Mouse (Mus musculus) urinary bladder, postnatal 10 days (tissue): ENCODE measurements around the gene Gas6.

Source experiments
- DNase-seq: peaks from one replicate; pipeline ENCODE4 v3.0.0; 2022; ENCODE audit warnings: low spot score

Gas6 gene

DNA sequence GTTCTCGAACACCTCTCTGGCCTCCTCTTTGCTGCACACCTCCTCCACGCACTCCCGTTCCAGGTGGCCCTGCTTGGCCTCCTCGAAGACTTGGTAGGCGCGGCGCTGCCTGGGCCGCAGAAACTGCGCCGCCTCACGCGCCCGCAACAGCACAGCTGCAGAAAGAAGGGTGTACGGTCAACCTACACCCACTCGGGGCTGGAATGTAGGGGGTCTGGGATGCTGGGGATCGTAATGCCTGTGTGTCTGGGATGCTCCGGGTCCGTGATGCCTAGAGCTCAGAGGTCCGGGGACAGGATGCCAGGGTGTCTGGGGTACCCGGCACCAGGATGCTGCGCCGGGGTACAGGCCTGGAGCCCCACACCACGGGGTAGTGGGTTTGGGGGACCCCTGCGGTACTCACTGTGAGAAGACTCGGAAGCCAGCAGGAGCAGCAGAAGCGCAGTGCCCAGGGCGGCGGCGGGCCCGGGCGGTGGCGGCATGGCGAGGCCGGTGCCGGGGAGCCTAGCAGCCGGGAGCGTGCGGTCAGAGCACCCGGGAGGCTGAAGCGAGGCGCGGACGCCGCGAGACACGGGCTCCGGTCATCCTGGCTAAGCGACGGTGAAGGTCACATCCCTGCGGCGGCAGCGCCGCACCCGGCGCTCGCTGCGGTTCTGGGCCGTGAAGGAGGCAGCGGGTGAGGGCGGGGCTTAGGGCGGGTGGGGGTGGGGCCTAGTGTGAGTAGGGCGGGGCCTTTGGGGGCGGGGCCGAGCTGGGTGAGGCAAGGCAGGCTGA, at the start of gene Gas6:
Gene Gas6 (minus strand): TSS at position 633 of the 774 bp plus-strand sequence.
- no peak for DNase-seq

DNA sequence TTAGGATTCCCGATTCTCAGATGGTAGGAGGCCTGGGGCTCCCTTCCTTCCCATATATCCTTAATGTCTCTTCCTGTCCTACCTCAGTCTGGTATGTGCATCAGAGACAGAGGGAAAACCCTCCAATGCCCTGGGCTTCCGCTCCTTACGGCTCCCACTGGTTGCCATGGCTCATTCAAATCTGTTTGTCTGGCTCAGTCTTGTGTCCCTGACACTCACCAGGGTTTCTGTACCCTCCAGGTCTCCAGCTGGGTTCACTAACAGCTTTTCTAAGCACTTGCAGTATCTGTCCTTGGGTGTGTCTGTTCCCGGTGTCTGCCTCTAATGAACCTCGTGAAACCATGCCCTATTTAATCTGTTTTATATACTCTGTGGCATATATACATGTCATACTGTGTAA, 47.2 kb upstream of the Gas6 start:
- DNase-seq, result no peak

DNA sequence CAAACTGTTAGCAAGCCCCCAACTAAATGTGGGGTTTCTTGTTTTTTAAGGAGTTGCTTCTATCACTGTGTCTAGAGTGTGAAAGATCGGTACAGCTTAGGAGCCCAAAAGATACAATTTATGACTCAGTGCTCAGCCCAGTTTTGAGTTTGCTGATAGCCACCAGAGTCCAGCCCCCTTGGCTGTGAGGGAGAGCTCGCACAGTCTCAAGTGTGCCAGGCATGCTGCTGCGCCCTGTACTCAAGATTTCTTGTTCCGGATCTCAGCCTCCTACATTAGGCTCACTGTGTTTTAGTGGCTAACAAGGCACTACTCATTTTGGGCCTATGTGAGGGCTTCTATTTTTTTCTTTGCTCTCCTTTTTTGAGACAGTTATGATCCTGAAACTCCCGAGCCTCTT, 45.8 kb upstream of the Gas6 start:
- DNase-seq, result no peak

DNA sequence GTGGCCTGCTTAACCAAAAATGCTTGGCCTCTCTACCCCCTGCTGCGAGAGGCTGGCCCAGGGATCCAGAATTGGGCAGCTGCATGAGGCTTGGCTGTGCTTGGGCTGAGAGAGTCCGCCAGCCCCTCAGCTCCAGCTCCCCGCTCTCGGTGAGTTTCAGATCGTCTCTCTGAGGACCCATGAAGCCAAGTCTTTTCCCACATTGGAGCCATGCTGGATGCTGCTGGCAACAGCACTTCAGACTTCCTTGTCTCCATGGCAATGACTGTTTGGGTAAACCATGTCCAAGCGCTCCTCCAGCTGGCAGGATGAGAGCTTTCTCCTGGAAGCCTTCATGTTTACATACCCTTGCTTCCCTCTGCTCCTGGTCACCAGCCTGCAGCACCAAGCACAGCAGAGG, 44.5 kb upstream of the Gas6 start:
- no peak for DNase-seq

DNA sequence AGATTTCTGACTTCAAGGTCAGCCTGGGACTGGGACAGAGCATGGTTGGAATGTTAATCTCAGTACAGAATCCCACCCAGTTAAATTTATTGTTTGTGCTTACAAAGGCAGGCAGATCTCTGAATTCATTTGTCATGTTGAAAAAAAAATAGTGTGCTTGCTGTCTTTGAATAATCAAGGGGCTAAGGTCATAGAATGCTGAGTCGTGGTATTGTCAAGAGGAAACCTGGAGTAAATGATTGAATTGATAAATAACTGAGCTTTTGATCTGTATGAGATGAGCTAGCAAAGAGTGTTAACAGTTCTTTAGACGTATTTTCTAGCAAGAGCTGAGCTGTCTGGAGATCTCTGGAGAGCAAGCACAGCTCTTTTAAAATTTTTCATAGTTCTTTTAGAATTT, 42.8 kb upstream of the Gas6 start:
- no peak for DNase-seq

DNA sequence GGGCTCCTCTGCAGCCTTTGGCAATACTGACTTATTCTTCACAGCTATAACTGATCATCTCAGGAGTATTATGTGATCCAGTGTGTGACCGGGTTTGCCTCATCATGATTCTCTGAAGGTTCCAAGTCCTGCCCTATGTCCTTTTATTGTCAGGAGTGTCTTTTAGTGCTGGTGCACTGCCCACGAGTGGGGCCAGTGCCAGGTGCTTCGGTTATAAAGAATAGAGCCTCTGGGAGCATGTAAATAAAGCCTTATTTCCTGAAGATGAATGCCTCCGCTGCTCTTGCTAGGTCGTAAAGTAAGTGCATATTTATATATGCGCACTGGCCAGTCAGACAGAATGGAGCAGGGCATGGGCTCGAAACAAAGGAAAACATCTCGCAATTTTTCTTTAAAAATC, 38.8 kb upstream of the Gas6 start:
- DNase-seq, result no peak

DNA sequence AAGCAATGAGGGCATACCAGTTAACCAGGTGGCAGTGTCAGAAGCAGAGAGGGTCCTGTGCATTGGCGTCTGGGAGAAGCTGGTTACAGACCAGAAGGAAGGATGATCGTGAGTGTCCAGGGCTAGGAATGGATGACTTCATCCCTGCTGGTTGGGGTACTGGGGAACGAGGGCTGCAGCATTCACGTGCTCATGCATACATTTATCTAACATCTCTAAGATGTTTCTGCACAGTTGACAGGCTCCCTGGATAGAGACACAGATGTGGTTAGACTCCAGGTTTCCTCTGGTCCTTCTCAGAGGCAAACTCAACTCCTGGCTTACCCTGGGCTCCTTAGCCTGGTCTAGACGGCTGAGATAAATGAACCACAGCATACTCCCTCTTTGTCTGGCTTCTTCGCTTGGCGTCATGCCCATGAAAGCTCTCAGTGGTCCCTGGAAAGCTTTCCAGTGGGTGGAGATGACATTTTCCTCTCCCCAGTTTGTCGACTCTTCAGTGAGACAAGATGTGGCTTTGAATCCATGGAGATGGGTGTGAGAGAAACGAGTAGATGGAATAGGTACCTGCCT, 37.4 kb upstream of the Gas6 start:
- DNase-seq, result no peak

GRCm38 (mm10) chr8:13530941-13531340, 36.7 kb upstream of the Gas6 start:
- DNase-seq, result peak; percentile 36

DNA sequence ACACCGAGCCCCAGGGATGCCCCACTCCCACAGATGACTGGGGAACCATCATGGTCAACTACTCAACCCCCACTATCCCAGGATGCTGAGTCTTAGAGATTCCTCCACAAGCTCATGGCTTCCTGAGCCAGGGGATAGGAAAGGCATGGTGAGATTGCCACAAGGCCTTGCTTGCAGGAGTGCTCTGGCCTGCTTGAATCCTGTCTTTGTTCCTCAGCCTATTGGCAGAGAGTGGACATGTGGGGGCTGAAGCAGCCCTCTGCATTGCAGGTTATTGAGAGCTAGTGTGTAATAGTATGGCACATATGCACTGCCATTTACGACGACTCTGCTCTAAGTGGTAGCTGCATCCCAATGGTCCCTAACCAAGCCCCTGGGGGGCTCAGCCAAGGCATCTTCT, 36.1 kb upstream of the Gas6 start:
- DNase-seq, result no peak

- DNase-seq, result peak; percentile 45
Measured at GRCm38 (mm10) chr8:13529891-13530316, 35.6 kb upstream of the Gas6 start.

DNA sequence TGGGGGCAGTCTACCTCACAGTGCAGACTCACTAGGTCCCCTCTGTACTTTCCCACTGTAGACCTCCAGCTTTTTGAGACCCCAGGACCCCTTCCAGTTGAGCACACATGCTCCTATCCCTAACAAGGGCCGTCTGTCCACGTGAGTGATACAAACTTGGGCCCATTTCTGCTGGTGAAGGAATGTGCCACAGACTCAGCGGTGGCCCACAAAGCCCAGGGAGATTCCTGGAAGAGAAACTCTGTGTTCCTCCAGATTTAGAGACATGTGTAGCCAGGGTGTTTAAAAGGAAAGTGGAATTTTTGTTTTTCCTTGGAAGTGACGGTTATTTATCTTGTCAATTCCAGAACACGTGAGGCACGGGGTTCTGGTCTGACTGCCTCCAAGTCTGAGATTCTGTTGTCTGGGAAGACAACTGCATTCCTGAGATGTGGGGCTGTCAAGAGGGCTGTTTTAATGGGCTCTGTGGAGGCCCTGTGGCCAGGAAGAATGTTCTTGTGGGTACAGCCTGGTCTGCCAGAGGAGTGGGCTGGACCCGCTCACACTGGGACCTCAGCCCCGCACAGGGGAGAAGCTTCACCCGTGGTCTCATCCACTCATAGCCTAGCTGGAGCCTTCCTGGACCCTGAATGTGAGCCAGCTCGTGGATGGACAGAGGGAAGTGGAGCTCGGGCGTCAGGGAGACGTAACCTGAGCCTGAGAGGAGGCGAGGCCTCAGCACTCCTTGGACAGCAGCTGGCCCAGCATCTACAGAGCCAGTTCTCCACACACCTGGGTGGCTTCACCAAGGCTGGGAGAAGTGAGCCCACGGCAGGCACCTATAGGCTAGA, 34.9 kb upstream of the Gas6 start:
- DNase-seq, result no peak

DNA sequence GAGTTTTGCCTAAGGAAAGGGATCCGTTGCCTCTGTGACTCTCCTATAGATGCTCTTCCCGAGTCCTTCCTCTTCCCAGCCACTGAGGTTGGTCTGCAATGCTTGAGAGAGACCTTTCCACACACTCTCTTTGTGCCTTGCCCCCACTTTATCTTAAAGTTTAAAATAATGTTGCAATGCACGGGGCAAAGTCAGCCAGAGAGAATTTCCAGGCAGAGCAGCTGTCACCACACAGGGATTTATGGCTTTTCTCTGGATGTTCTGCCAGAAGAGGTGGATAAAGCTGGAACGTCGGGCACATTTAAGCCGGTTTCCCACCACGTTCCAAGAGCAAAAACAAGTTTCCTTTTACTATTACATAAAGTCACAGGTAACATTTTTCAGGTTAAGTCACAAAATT, 27.1 kb upstream of the Gas6 start:
- DNase-seq, result no peak

DNA sequence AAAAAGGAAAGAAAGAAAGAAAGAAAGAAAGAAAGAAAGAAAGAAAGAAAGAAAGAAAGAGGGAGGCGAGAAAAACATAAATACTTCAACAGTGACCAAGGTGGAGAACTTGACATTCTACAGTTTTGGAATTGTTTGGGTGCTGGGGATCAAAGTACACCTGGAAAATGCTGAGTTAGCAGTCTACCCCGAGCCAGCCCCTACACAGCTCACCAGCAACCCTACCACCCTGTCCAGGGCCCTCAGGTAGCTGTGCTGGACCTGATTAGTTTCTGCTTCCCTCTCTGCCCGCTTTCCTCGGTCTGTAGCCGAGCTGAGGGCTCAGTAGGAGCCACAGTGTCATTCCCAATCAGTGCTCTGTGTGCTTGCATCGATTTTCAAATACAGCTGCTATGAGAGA, 26.1 kb upstream of the Gas6 start:
- DNase-seq, result no peak

GRCm38 (mm10) chr8:13519503-13519902, 25.2 kb upstream of the Gas6 start:
- DNase-seq, result no peak

DNA sequence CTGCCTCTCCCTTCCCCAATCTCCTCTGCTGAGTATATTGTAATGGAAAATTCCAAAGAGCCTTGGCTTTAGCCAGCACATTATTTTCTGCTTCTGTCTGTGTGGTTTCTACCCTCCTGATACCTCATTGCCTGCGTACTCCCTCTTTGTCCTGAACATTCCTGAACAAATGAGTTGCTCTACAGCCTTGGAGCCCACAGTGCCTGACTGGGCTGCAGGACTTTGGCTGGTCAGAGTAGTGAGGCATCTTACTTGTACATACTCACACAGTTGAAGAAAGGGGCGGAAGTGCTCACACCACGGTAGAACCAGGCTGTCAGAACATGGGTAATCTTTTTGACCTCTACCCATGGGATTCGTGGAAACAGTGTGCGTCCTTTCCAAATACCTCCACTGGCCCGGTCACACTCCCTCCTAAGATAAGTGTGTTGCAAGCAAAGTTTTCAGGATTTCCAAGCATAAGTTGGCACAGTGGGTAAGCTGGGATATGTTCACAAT, 23.0 kb upstream of the Gas6 start:
- no peak for DNase-seq

DNA sequence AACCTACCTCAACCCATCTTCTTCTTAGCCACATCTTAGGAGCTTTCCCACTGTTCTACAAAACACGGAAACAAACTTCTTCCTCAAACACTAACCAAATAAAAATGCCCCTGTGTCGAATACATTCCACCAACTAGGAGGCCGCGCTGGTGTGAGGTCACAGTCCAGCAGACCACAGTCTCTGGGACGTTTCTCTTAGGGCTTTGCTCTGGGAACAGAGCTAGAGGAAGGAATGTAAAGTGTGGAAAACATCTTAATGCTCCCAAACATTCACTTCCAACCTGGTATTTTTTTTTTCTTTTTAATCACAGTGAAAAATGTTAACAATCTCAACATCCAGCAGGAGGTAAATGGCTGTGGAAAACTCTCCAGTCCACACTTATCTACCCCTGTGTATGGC, 22.4 kb upstream of the Gas6 start:
- DNase-seq, result no peak

GRCm38 (mm10) chr8:13516011-13516442, 21.7 kb upstream of the Gas6 start:
- DNase-seq, result no peak

DNA sequence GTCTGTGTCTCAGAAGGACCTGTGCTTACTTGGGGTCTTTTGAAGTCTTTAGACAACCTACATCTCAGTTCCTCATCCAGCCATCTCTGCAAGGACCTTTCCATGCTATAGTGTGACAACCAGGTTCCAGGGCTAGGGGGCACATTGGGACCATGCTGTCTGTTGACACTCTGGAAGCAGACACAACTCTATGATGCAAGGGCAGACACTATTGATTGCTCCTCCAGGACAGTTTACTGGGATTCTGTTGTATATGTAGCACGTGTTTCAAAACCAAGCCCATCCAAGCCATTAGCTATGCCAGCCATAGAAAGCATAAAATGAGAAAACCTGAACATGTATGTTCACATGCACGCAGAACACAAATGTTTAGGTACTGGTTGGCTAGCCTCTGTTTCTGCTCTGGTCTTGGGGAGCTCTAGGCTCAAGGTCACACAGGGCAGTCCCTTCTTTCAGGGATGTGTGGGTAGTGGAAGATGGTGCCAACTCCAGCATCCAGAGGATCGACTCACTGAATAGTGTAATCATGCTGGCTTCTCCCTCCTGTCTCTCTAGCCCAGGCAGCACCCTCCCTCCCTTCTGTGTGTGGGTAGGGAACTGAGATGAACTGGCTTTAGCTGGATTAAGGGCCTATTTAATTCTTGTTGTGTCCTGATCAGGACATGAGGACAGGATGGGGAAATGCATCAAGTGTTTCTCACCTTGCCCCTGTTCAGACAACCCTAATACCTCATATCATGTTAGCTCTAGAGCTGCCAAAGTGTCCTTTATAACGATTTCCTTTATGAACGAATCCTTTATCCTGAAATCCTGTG, 19.5 kb upstream of the Gas6 start:
- DNase-seq, result no peak

DNA sequence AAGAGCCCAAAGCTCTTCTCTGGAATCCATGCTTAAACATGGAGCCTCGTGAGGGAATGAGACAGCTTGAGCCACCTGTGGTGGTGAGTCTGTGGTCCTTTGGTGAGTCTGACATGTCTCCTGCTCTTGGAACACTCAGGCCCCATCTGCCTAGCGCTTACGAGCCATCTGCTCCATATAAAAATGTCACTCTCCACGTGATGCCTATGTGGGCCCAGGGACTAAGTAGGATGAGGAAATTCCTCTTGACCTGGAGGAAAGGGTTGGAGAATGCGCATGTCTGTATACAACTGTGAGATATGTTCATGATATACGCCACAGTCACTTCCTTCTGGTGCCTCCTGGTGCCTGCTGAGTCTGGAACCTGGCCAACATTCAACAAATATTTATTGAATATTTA, 18.4 kb upstream of the Gas6 start:
- DNase-seq, result no peak

- no peak for DNase-seq
Measured at GRCm38 (mm10) chr8:13512016-13512415, 17.7 kb upstream of the Gas6 start.

- no peak for DNase-seq
Measured at GRCm38 (mm10) chr8:13507284-13507937, 13.1 kb upstream of the Gas6 start.
